ENCODE assay signal across 28 mouse cellular contexts in genomic region chr17:42456441-42456840, GRCm38 (mm10).
A peak's percentile ranks its signal among the peaks of the same experiment; 100 is the strongest.
DNase-seq lines count a peak whose midpoint lies in the region; ATAC-seq and TF ChIP-seq lines count a peak whose summit lies in the region.
"Had no signal": no experiment of that assay in that cellular context is flagged by ENCODE, and none has a peak within 500 bp of the region (broad histone marks: within the 10 kb centered on the region; RNA-seq: fewer than 3 reads in every experiment).

No protein-coding gene starts in this region.

- H3K27me3 ChIP-seq in kidney, adult 2 months (replicated peaks; ENCODE audit: control insufficient read depth, insufficient read depth, low read length): no peaks in the 10 kb centered on the region
- no peaks in the 10 kb centered on the region for H3K27me3 ChIP-seq in forebrain, embryonic 14.5 days (replicated peaks; ENCODE audit: control insufficient read depth, insufficient read depth, low read length)
- H3K27me3 ChIP-seq: heart, embryonic 12.5 days; hindbrain, embryonic 13.5 days; limb, embryonic 13.5 days; lung, embryonic 15.5 days; stomach, embryonic 15.5 days had no signal

- no peaks in the 10 kb centered on the region for H3K4me1 ChIP-seq in kidney, adult 2 months (ENCODE audit: control insufficient read depth, insufficient read depth, low read length)
- H3K4me1 ChIP-seq in forebrain, embryonic 14.5 days (ENCODE audit: control insufficient read depth, insufficient read depth, low read length): no peaks in the 10 kb centered on the region
- H3K4me1 ChIP-seq: forebrain, embryonic 10.5 days; heart, embryonic 12.5 days; hindbrain, embryonic 13.5 days; limb, embryonic 13.5 days; lung, embryonic 15.5 days; midbrain, embryonic 10.5 days; stomach, embryonic 15.5 days had no signal

- WGBS in kidney, adult 2 months: 52% methylated on average over 2 of the region's 2 CpGs
- 88% methylated on average over 2 of the region's 2 CpGs for WGBS in forebrain, embryonic 14.5 days

- no peak overlapping the region for H3K9ac ChIP-seq in forebrain, embryonic 14.5 days (ENCODE audit: low read length)
- H3K9ac ChIP-seq: heart, embryonic 12.5 days; hindbrain, embryonic 13.5 days; limb, embryonic 13.5 days; lung, embryonic 15.5 days; stomach, embryonic 15.5 days had no signal

- H3K4me2 ChIP-seq in forebrain, embryonic 14.5 days (ENCODE audit: low read length): no peak overlapping the region
- H3K4me2 ChIP-seq: heart, embryonic 12.5 days; hindbrain, embryonic 13.5 days; limb, embryonic 13.5 days; liver, embryonic 11.5 days; lung, embryonic 15.5 days; stomach, embryonic 15.5 days had no signal

- no peak for TF ChIP-seq CTCF in kidney, adult 2 months (conservative IDR thresholded peaks at IDR 0.05; ENCODE audit: insufficient read depth, insufficient read length, low read depth, low read length)

- no peak for TF ChIP-seq POLR2A in kidney, adult 2 months (IDR thresholded peaks at IDR 0.05; ENCODE audit: low read depth, low read length)

- no peak for ATAC-seq in forebrain, embryonic 14.5 days
- ATAC-seq: activated CD4-positive, CD25-positive, alpha-beta regulatory T cell, adult 4 months; CD4-positive, CD25-positive, alpha-beta regulatory T cell, adult 4 months; forebrain, embryonic 16.5 days; intestine, embryonic 16.5 days; midbrain, embryonic 16.5 days had no signal

- DNase-seq in cerebellum, postnatal 10 days: peak; percentile 29 to 30
- DNase-seq in cerebellum, postnatal 36 days: no peak
- peak; percentile 35 for DNase-seq in kidney, adult 2 months
- DNase-seq in kidney, adult 18-20 months: no peak
- DNase-seq in Muller cell, postnatal 12 days (ENCODE audit: inconsistent ontology term): peak; percentile 26
- peak; percentile 65 for DNase-seq in fibroblast of lung, adult 2 months (ENCODE audit: low read depth)
- DNase-seq in forebrain, embryonic 14.5 days (ENCODE audit: low spot score): no peak
- DNase-seq: adrenal gland, adult 8-10 months; cerebellum, adult 11 months; gastrocnemius, adult 2 months; gastrocnemius, postnatal 36 days; heart, adult 18-20 months; heart, postnatal 4 days; right cerebral cortex, postnatal 25 days; thymus, postnatal 14 days had no signal

- no peaks in the 10 kb centered on the region for H3K9me3 ChIP-seq in forebrain, embryonic 14.5 days (replicated peaks; ENCODE audit: control insufficient read depth, low read length)
- H3K9me3 ChIP-seq: lung, embryonic 15.5 days; midbrain, embryonic 10.5 days; stomach, embryonic 15.5 days had no signal

- no peak overlapping the region for H3K27ac ChIP-seq in kidney, adult 2 months (ENCODE audit: insufficient read depth, low read depth, low read length)
- no peak overlapping the region for H3K27ac ChIP-seq in forebrain, embryonic 14.5 days (ENCODE audit: low read depth, low read length)
- H3K27ac ChIP-seq: forebrain, embryonic 10.5 days; gastrocnemius, adult 2 months; hindbrain, embryonic 13.5 days; limb, embryonic 13.5 days; lung, embryonic 15.5 days; midbrain, embryonic 10.5 days; stomach, embryonic 15.5 days had no signal

- no peak overlapping the region for H3K4me3 ChIP-seq in kidney, adult 2 months (ENCODE audit: insufficient read depth, low read depth, low read length)
- no peak overlapping the region for H3K4me3 ChIP-seq in forebrain, embryonic 14.5 days (ENCODE audit: low read depth, low read length)
- H3K4me3 ChIP-seq: forebrain, embryonic 10.5 days; gastrocnemius, adult 2 months; heart, embryonic 12.5 days; hindbrain, embryonic 13.5 days; limb, embryonic 13.5 days; lung, embryonic 15.5 days; midbrain, embryonic 10.5 days; stomach, embryonic 15.5 days had no signal

- no peaks in the 10 kb centered on the region for H3K36me3 ChIP-seq in kidney, adult 2 months (ENCODE audit: control insufficient read depth, insufficient read depth, low read length)
- H3K36me3 ChIP-seq in forebrain, embryonic 14.5 days (ENCODE audit: control insufficient read depth, insufficient read depth, low read length): no peaks in the 10 kb centered on the region
- H3K36me3 ChIP-seq: forebrain, embryonic 10.5 days; heart, embryonic 12.5 days; hindbrain, embryonic 13.5 days; limb, embryonic 13.5 days; lung, embryonic 15.5 days; midbrain, embryonic 10.5 days; stomach, embryonic 15.5 days had no signal

Comparison
In these comparisons a context has a peak if more than half of its experiments do, and no peak if none do; other contexts are left out.
1. DNase-seq: peak in cerebellum, postnatal 10 days (2 of 2), kidney, adult 2 months (single experiment), Muller cell, postnatal 12 days (single experiment) and fibroblast of lung, adult 2 months (single experiment); none in cerebellum, postnatal 36 days (0 of 2), kidney, adult 18-20 months (single experiment) and forebrain, embryonic 14.5 days (single experiment).